Mouse (Mus musculus) stomach, embryonic 14.5 days (tissue): ENCODE results near the gene Mthfd2. TPM values are rescaled to one million over a fixed set of nuclear protein-coding genes. Genes with fewer than 3 reads are reported as not detected.

Experiments used
- ATAC-seq: fragments of 200-750 bp; cut with Nextera tagmentation; 2 replicates; pipeline ENCODE4 v1.8.0; 2017; ENCODE audit warnings: low read depth, moderate TSS enrichment; ENCODE audit not compliant: insufficient number of reproducible peaks, insufficient read depth, low FRiP score
- H3K27ac ChIP-seq: fragments of 300-500 bp; sonication (generic); 2 replicates; pipeline ENCODE4 v1.5.1; 2014; ENCODE audit warnings: mild to moderate bottlenecking, low read length, moderate library complexity, mixed read lengths
- H3K27me3 ChIP-seq: fragments of 300-500 bp; sonication (generic); 2 replicates; pipeline ENCODE4 v1.6.1; 2014; ENCODE audit warnings: low read length, control low read depth, mixed read lengths; ENCODE audit not compliant: control insufficient read depth, insufficient read depth
- H3K36me3 ChIP-seq: fragments of 300-500 bp; sonication (generic); 2 replicates; pipeline ENCODE4 v1.6.1; 2014; ENCODE audit warnings: mild to moderate bottlenecking, control low read depth, low read length, moderate library complexity, mixed read lengths; ENCODE audit not compliant: control insufficient read depth, insufficient read depth
- H3K4me1 ChIP-seq: fragments of 300-500 bp; sonication (generic); 2 replicates; pipeline ENCODE4 v1.6.1; 2014; ENCODE audit warnings: low read length, control low read depth, mixed read lengths; ENCODE audit not compliant: control insufficient read depth, insufficient read depth
- H3K4me2 ChIP-seq: fragments of 300-500 bp; sonication (generic); replicated peaks from 2 replicates; pipeline ENCODE4 v1.6.1; 2014; ENCODE audit warnings: low read depth, low read length, control low read depth
- H3K4me3 ChIP-seq: fragments of 300-500 bp; sonication (generic); 2 replicates; pipeline ENCODE4 v1.5.1; 2014; ENCODE audit warnings: low read depth, low read length, control low read depth
- H3K9ac ChIP-seq: fragments of 300-500 bp; sonication (generic); replicated peaks from 2 replicates; pipeline ENCODE4 v1.6.1; 2014; ENCODE audit warnings: low read depth, mild to moderate bottlenecking, control low read depth, low read length, moderate library complexity, mixed read lengths
- H3K9me3 ChIP-seq: fragments of 300-500 bp; sonication (generic); 2 replicates; pipeline ENCODE4 v1.6.1; 2016; ENCODE audit warnings: low read depth, low read length, control low read depth; ENCODE audit not compliant: control insufficient read depth
- WGBS: fragments of 180-500 bp; shearing (Covaris S2); extraction: QIAGEN DNeasy Blood & Tissue Kit; methylation state at CpG from one replicate; pipeline ENCODE4 v1.1.7; 2014; 5-methylcytosine and 5-hydroxymethylcytosine counted together
- polyA plus RNA-seq: library from polyadenylated mRNA; unstranded; fragments of >200 nt; fragmentation: Nextera tagmentation; extraction: Ambion mirVana; gene quantifications from 2 replicates; pipeline ENCODE4 v1.2.1, GENCODE M21; 2014

The Mthfd2 gene
- polyA plus RNA-seq, 1 experiment from 2014 or later: 32.4 TPM

DNA sequence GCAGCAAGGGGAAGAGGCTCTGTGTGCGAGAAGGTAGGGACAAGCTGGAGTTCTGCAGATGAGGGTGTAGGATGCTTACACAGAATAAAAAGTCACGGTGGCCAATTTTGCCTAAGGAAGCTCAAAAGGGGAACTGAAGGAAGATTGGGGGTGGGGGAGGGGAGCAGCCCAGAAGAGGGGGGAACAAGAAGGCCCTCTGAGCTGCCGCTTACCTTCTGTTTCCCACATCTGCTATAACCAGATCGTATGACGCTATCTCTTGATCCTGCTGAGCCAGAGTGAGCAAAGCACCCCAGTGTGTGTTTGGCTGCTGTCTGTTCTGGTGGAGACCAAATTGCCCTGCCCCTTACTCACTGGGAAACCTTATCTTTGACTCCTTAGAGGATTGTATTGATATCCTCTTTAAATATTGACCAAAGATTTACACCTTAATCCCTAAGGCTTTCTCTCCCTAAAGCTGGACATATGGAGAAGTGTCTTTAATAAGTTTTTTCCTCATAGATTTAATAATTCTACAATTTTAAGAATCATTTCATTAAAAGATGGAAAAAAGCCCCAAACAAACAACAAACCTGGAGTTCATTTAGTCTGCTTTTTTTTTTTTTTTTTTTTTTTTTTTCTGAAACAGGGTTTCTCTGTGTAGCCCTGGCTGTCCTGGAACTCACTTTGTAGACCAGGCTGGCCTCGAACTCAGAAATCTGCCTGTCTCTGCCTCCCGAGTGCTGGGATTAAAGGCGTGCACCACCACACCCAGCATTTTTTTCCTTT is 1.9 kb downstream of the Mthfd2 start:
- no peak overlapping the region for H3K27ac ChIP-seq
- no peaks in the 10 kb centered on the region for H3K27me3 ChIP-seq
- H3K4me2 ChIP-seq: no peak overlapping the region
- WGBS: 57% methylated on average over 8 of the region's 8 CpGs
- H3K36me3 ChIP-seq: no peaks in the 10 kb centered on the region; the same call in 1 of the 2 replicates
- H3K9me3 ChIP-seq: no peaks in the 10 kb centered on the region
- no peak for ATAC-seq
- H3K9ac ChIP-seq: no peak overlapping the region
- no peak overlapping the region for H3K4me3 ChIP-seq
- H3K4me1 ChIP-seq: peaks cover 9% of the 10 kb centered on the region; the same call in 1 of the 2 replicates

- Histone ChIP-seq H3K4me3 (no peak overlapping the region), H3K36me3 (no peaks in the 10 kb centered on the region), H3K4me1 (peaks cover 9% of the 10 kb centered on the region; the same call in 1 of the 2 replicates), H3K4me2 (no peak overlapping the region), H3K9ac (no peak overlapping the region), H3K27ac (no peak overlapping the region), H3K9me3 (no peaks in the 10 kb centered on the region), H3K27me3 (no peaks in the 10 kb centered on the region)
- 64% methylated on average over 2 of the region's 2 CpGs for WGBS
- no peak for ATAC-seq
Measured at GRCm38 (mm10) chr6:83322794-83323193, 2.9 kb downstream of the Mthfd2 start.

- Histone ChIP-seq H3K4me2 (no peak overlapping the region), H3K4me3 (no peak overlapping the region), H3K27ac (no peak overlapping the region), H3K27me3 (no peaks in the 10 kb centered on the region), H3K4me1 (peaks cover 6% of the 10 kb centered on the region; the same call in 1 of the 2 replicates), H3K9me3 (no peaks in the 10 kb centered on the region), H3K9ac (no peak overlapping the region), H3K36me3 (no peaks in the 10 kb centered on the region)
- no peak for ATAC-seq
- WGBS: 42% methylated on average over 1 of the region's 1 CpGs
Measured at GRCm38 (mm10) chr6:83321927-83322326, 3.8 kb downstream of the Mthfd2 start.

GRCm38 (mm10) chr6:83317108-83317741 is 8.5 kb downstream of the Mthfd2 start:
- H3K27ac ChIP-seq: no peak overlapping the region
- peak overlapping the region; percentile 53 for H3K9ac ChIP-seq
- H3K9me3 ChIP-seq: no peaks in the 10 kb centered on the region
- peak; percentile 98 for ATAC-seq
- H3K4me3 ChIP-seq: peak overlapping the region; percentile 95
- no peaks in the 10 kb centered on the region for H3K27me3 ChIP-seq
- H3K4me2 ChIP-seq: peak overlapping the region; percentile 82
- WGBS: under 1% methylated on average over 52 of the region's 52 CpGs
- H3K36me3 ChIP-seq: no peaks in the 10 kb centered on the region; the same call in 1 of the 2 replicates
- peaks cover 12% of the 10 kb centered on the region; the same call in 1 of the 2 replicates for H3K4me1 ChIP-seq

- Histone ChIP-seq H3K4me2 (peak overlapping the region; percentile 82), H3K36me3 (peaks cover 9% of the 10 kb centered on the region), H3K27ac (no peak overlapping the region), H3K4me1 (peaks cover 12% of the 10 kb centered on the region; the same call in 1 of the 2 replicates), H3K9me3 (no peaks in the 10 kb centered on the region), H3K4me3 (peak overlapping the region; percentile 11), H3K27me3 (no peaks in the 10 kb centered on the region), H3K9ac (no peak overlapping the region)
- 4% methylated on average over 10 of the region's 10 CpGs for whole genome bisulfite sequencing
- ATAC-seq: no peak
Measured at GRCm38 (mm10) chr6:83316022-83316421, 9.7 kb downstream of the Mthfd2 start.

- no peak overlapping the region for H3K4me3 ChIP-seq
- peaks cover 12% of the 10 kb centered on the region; the same call in 1 of the 2 replicates for H3K4me1 ChIP-seq
- no peak overlapping the region for H3K9ac ChIP-seq
- no peak overlapping the region for H3K4me2 ChIP-seq
- ATAC-seq: no peak
- H3K36me3 ChIP-seq: peaks cover 9% of the 10 kb centered on the region
- H3K27ac ChIP-seq: no peak overlapping the region
- H3K9me3 ChIP-seq: no peaks in the 10 kb centered on the region
- H3K27me3 ChIP-seq: no peaks in the 10 kb centered on the region
Measured at GRCm38 (mm10) chr6:83315293-83315692, 10.4 kb downstream of the Mthfd2 start.

GRCm38 (mm10) chr6:83312514-83312913 is 13.2 kb downstream of the Mthfd2 start:
- no peak overlapping the region for H3K4me3 ChIP-seq
- no peak for ATAC-seq
- no peaks in the 10 kb centered on the region for H3K27me3 ChIP-seq
- no peak overlapping the region for H3K9ac ChIP-seq
- peaks cover 12% of the 10 kb centered on the region for H3K36me3 ChIP-seq
- WGBS: 80% methylated on average over 8 of the region's 8 CpGs
- H3K27ac ChIP-seq: no peak overlapping the region
- H3K4me1 ChIP-seq: peaks cover 12% of the 10 kb centered on the region; the same call in 1 of the 2 replicates
- H3K4me2 ChIP-seq: no peak overlapping the region
- no peaks in the 10 kb centered on the region for H3K9me3 ChIP-seq

DNA sequence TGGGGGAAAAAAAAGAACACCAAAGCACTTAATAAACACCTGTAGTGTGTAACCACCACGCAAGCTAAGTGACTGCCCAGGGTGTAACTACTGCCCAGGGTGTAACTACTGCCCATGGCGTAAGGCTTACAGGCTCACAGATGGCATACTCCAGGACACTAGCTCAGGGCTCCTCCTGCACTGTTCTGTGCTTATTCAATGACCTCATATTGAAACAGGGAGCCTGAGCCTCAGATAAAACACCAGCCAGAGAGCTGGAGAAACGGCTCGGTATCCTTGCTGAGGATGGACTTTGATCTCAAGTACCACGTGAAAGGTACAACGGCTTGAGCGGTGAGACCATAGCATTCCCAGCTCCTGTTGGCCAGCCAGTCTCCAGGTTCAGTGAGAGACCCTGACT is 13.7 kb downstream of the Mthfd2 start:
- Histone ChIP-seq H3K27me3 (no peaks in the 10 kb centered on the region), H3K4me2 (no peak overlapping the region), H3K4me3 (no peak overlapping the region), H3K36me3 (peaks cover 13% of the 10 kb centered on the region), H3K9me3 (no peaks in the 10 kb centered on the region), H3K4me1 (peaks cover 12% of the 10 kb centered on the region; the same call in 1 of the 2 replicates), H3K9ac (no peak overlapping the region), H3K27ac (no peak overlapping the region)
- peak; percentile 78 for ATAC-seq
- WGBS: 80% methylated on average over 7 of the region's 7 CpGs
